Mouse (Mus musculus): ENCODE measurements around the gene Tarbp2.

DNA sequence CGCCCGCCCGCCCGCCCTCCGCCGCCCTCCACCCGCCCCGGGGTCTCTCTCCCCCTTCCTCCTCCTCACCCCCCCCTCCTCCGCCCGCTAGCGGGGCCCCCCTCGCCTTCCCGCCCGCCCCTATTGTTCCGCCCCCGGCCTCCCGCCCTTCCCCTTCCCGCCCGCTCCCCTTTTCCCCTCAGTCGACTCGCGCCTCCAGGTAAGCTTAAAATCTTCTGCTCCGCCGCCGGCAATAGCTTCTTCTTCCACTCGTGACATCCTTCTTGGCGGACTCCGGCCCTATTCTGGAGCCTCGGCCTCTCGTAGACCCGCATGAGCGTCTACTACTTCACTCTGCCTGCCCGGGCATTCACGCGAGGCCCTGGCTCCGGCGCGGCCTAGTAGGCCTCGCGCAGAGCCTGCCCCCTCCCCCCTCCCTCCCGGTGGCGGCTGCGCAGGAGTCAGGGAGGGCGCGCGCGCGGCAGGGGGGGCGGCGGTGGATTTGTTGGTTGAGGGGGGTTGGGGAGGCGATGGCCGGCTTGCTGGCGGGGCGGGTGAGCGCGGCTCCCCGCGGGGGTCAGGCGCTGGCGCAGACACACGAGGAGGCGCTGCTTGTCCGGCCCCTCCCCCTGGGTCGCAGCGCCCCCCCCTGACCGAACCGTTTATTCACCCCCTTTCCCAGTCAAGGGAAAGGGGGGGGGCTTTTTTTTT lies 47.2 kb upstream of the Tarbp2 start:
- TF ChIP-seq POLR2A (IDR thresholded peaks at IDR 0.05; ENCODE audit: low read depth, low read length) (peak; percentile 48; the same call in 1 of the 2 replicates), CTCF (IDR thresholded peaks at IDR 0.05; ENCODE audit: borderline replicate concordance, insufficient read depth, low read length) (no peak)
